Mouse (Mus musculus) intestine, embryonic 14.5 days (tissue): ENCODE results near the gene Ahcyl2. TPM values are rescaled to one million over a fixed set of nuclear protein-coding genes. Genes with fewer than 3 reads are reported as not detected.

ENCODE experiments used
- ATAC-seq: fragments of 200-750 bp; cut with Nextera tagmentation; replicated peaks from 2 replicates; pipeline ENCODE4 v1.8.0; 2017; ENCODE audit warnings: low read depth, moderate number of reproducible peaks, moderate TSS enrichment, moderate library complexity; ENCODE audit not compliant: low FRiP score, low TSS enrichment
- DNase-seq: peaks from one replicate; pipeline ENCODE4 v3.0.0-alpha.2; 2018; ENCODE audit warnings: low spot score
- H3K27ac ChIP-seq: fragments of 300-500 bp; sonication (generic); 2 replicates; pipeline ENCODE4 v1.5.1; 2014; ENCODE audit warnings: low read depth, mild to moderate bottlenecking, control low read depth
- H3K27me3 ChIP-seq: fragments of 300-500 bp; sonication (generic); replicated peaks from 2 replicates; pipeline ENCODE4 v1.6.1; 2014; ENCODE audit warnings: low read length, control low read depth; ENCODE audit not compliant: control insufficient read depth, insufficient read depth
- H3K36me3 ChIP-seq: fragments of 300-500 bp; sonication (generic); 2 replicates; pipeline ENCODE4 v1.6.1; 2014; ENCODE audit warnings: low read length, control low read depth; ENCODE audit not compliant: control insufficient read depth, insufficient read depth
- H3K4me1 ChIP-seq: fragments of 300-500 bp; sonication (generic); replicated peaks from 2 replicates; pipeline ENCODE4 v1.6.1; 2014; ENCODE audit warnings: low read length, control low read depth, mixed read lengths; ENCODE audit not compliant: control insufficient read depth, insufficient read depth
- H3K4me2 ChIP-seq: fragments of 300-500 bp; sonication (generic); 2 replicates; pipeline ENCODE4 v1.6.1; 2014; ENCODE audit warnings: low read length
- H3K4me3 ChIP-seq: fragments of 300-500 bp; sonication (generic); 2 replicates; pipeline ENCODE4 v1.5.1; 2014; ENCODE audit warnings: low read depth, low read length, control low read depth, mixed read lengths
- H3K9ac ChIP-seq: fragments of 300-500 bp; sonication (generic); 2 replicates; pipeline ENCODE4 v1.6.1; 2014; ENCODE audit warnings: mild to moderate bottlenecking, low read length
- H3K9me3 ChIP-seq: fragments of 300-500 bp; sonication (generic); 2 replicates; pipeline ENCODE4 v1.6.1; 2016; ENCODE audit warnings: low read length, control low read depth; ENCODE audit not compliant: control insufficient read depth
- WGBS: fragments of 180-500 bp; shearing (Covaris S2); extraction: QIAGEN DNeasy Blood & Tissue Kit; methylation state at CpG from one replicate; pipeline ENCODE4 v1.1.7; 2014; 5-methylcytosine and 5-hydroxymethylcytosine counted together
- polyA plus RNA-seq: library from polyadenylated mRNA; unstranded; fragments of >200 nt; fragmentation: Nextera tagmentation; extraction: Ambion mirVana; gene quantifications from 2 replicates; pipeline ENCODE4 v1.2.1, GENCODE M21; 2014

Gene Ahcyl2
- polyA plus RNA-seq, 1 experiment from 2014 or later, result 43.8 TPM

GRCm38 (mm10) chr6:29761282-29761681 lies 6.5 kb upstream of the Ahcyl2 start:
- ATAC-seq, result no peak
- 96% methylated on average over 4 of the region's 4 CpGs for WGBS
- Histone ChIP-seq H3K4me2 (no peak overlapping the region), H3K27me3 (no peaks in the 10 kb centered on the region), H3K9ac (no peak overlapping the region), H3K4me1 (no peaks in the 10 kb centered on the region), H3K9me3 (no peaks in the 10 kb centered on the region), H3K27ac (no peak overlapping the region), H3K4me3 (no peak overlapping the region), H3K36me3 (peaks cover 48% of the 10 kb centered on the region)
- no peak for DNase-seq

- Histone ChIP-seq H3K4me2 (no peak overlapping the region), H3K4me3 (no peak overlapping the region), H3K9ac (no peak overlapping the region), H3K27me3 (no peaks in the 10 kb centered on the region), H3K4me1 (0 out of 2 replicates have a peak, but pooled peaks cover 3% of the 10 kb centered on the region), H3K27ac (no peak overlapping the region), H3K9me3 (no peaks in the 10 kb centered on the region), H3K36me3 (peaks cover 36% of the 10 kb centered on the region)
- DNase-seq, result no peak
- WGBS, result 53% methylated on average over 4 of the region's 4 CpGs
- no peak for ATAC-seq
Observed at GRCm38 (mm10) chr6:29762524-29762923, 5.3 kb upstream of the Ahcyl2 start.

- no peak overlapping the region for H3K4me2 ChIP-seq
- H3K4me3 ChIP-seq, result no peak overlapping the region
- H3K4me1 ChIP-seq, result peaks cover 10% of the 10 kb centered on the region
- DNase-seq, result peak; percentile 36
- H3K36me3 ChIP-seq, result peaks cover 3% of the 10 kb centered on the region
- no peaks in the 10 kb centered on the region for H3K9me3 ChIP-seq
- no peak for ATAC-seq
- no peak overlapping the region for H3K27ac ChIP-seq
- H3K27me3 ChIP-seq, result no peaks in the 10 kb centered on the region
- WGBS, result 77% methylated on average over 2 of the region's 2 CpGs
- H3K9ac ChIP-seq, result no peak overlapping the region
Observed at GRCm38 (mm10) chr6:29766874-29767273, 937 bp upstream of the Ahcyl2 start.

GRCm38 (mm10) chr6:29768791-29769441 lies 1.1 kb downstream of the Ahcyl2 start:
- ATAC-seq (peak; percentile 45), DNase-seq (peak; percentile 84)
- peak overlapping the region; percentile 76 for H3K9ac ChIP-seq
- peaks cover 10% of the 10 kb centered on the region for H3K4me1 ChIP-seq
- H3K27ac ChIP-seq, result peak overlapping the region; percentile 81
- H3K36me3 ChIP-seq, result no peaks in the 10 kb centered on the region
- peak overlapping the region; percentile 85 for H3K4me3 ChIP-seq
- peak overlapping the region; percentile 63 for H3K4me2 ChIP-seq
- no peaks in the 10 kb centered on the region for H3K27me3 ChIP-seq
- under 1% methylated on average over 48 of the region's 50 CpGs for WGBS
- H3K9me3 ChIP-seq, result no peaks in the 10 kb centered on the region

- Histone ChIP-seq H3K4me1 (peaks cover 10% of the 10 kb centered on the region), H3K36me3 (no peaks in the 10 kb centered on the region), H3K27ac (no peak overlapping the region), H3K4me3 (no peak overlapping the region), H3K27me3 (no peaks in the 10 kb centered on the region), H3K9me3 (no peaks in the 10 kb centered on the region), H3K9ac (no peak overlapping the region), H3K4me2 (no peak overlapping the region)
- peak; percentile 16 for DNase-seq
- no peak for ATAC-seq
- 64% methylated on average over 2 of the region's 2 CpGs for WGBS
Observed at GRCm38 (mm10) chr6:29770672-29771321, 3.0 kb downstream of the Ahcyl2 start.

GRCm38 (mm10) chr6:29772236-29772635 lies 4.4 kb downstream of the Ahcyl2 start:
- no peak overlapping the region for H3K4me2 ChIP-seq
- H3K27me3 ChIP-seq, result no peaks in the 10 kb centered on the region
- no peak overlapping the region for H3K9ac ChIP-seq
- H3K9me3 ChIP-seq, result no peaks in the 10 kb centered on the region
- H3K27ac ChIP-seq, result no peak overlapping the region
- ATAC-seq (no peak), DNase-seq (peak; percentile 6)
- WGBS, result 88% methylated on average over 3 of the region's 3 CpGs
- no peak overlapping the region for H3K4me3 ChIP-seq
- H3K36me3 ChIP-seq, result no peaks in the 10 kb centered on the region
- H3K4me1 ChIP-seq, result peaks cover 9% of the 10 kb centered on the region

- no peak overlapping the region for H3K4me3 ChIP-seq
- WGBS, result 81% methylated on average over 1 of the region's 1 CpGs
- ATAC-seq, result no peak
Observed at GRCm38 (mm10) chr6:29774161-29774560, 6.3 kb downstream of the Ahcyl2 start.

GRCm38 (mm10) chr6:29775609-29776008 lies 7.8 kb downstream of the Ahcyl2 start:
- no peaks in the 10 kb centered on the region for H3K4me1 ChIP-seq
- H3K4me2 ChIP-seq, result no peak overlapping the region
- no peak overlapping the region for H3K9ac ChIP-seq
- no peaks in the 10 kb centered on the region for H3K27me3 ChIP-seq
- H3K4me3 ChIP-seq, result no peak overlapping the region
- no peaks in the 10 kb centered on the region for H3K36me3 ChIP-seq
- WGBS, result 96% methylated on average over 1 of the region's 1 CpGs
- H3K27ac ChIP-seq, result no peak overlapping the region
- no peaks in the 10 kb centered on the region for H3K9me3 ChIP-seq
- peak; percentile 7 for DNase-seq
- no peak for ATAC-seq

More at GRCm38 (mm10) chr6:29774161-29774560, 6.3 kb downstream of the Ahcyl2 start:
- H3K4me1 ChIP-seq, result peaks cover 4% of the 10 kb centered on the region
- H3K9me3 ChIP-seq, result no peaks in the 10 kb centered on the region
- H3K27me3 ChIP-seq, result no peaks in the 10 kb centered on the region
- H3K9ac ChIP-seq, result no peak overlapping the region
- peak; percentile 2 for DNase-seq
- H3K27ac ChIP-seq, result no peak overlapping the region
- H3K4me2 ChIP-seq, result no peak overlapping the region
- H3K36me3 ChIP-seq, result no peaks in the 10 kb centered on the region
